Mouse (Mus musculus) liver, embryonic 16.5 days (tissue): Measurements from ENCODE around the gene Fam166a. TPM values are rescaled to one million over a fixed set of nuclear protein-coding genes. Genes with fewer than 3 reads are reported as not detected.

Experiments used
- ATAC-seq: fragments of 200-750 bp; cut with Nextera tagmentation; 2 replicates; pipeline ENCODE4 v1.8.0; 2017; ENCODE audit warnings: low read depth, mild to moderate bottlenecking, moderate number of reproducible peaks, moderate library complexity
- H3K27ac ChIP-seq: fragments of 300-500 bp; sonication (generic); 2 replicates; pipeline ENCODE4 v1.5.1; 2014; ENCODE audit warnings: mild to moderate bottlenecking, low read length
- H3K27me3 ChIP-seq: fragments of 300-500 bp; sonication (generic); 2 replicates; pipeline ENCODE4 v1.6.1; 2014; ENCODE audit warnings: low read depth, low read length, mixed read lengths; ENCODE audit not compliant: control insufficient read depth, insufficient read depth
- H3K36me3 ChIP-seq: fragments of 300-500 bp; sonication (generic); 2 replicates; pipeline ENCODE4 v1.6.1; 2014; ENCODE audit warnings: mild to moderate bottlenecking; ENCODE audit not compliant: control insufficient read depth, insufficient read depth
- H3K4me1 ChIP-seq: fragments of 300-500 bp; sonication (generic); 2 replicates; pipeline ENCODE4 v1.6.1; 2014; ENCODE audit warnings: low read depth, low read length, mixed read lengths; ENCODE audit not compliant: control insufficient read depth
- H3K4me2 ChIP-seq: fragments of 300-500 bp; sonication (generic); 2 replicates; pipeline ENCODE4 v1.6.1; 2014; ENCODE audit warnings: low read depth, low read length, mixed read lengths
- H3K4me3 ChIP-seq: fragments of 300-500 bp; sonication (generic); 2 replicates; pipeline ENCODE4 v1.5.1; 2014; ENCODE audit warnings: low read depth, mild to moderate bottlenecking, low read length
- H3K9ac ChIP-seq: fragments of 300-500 bp; sonication (generic); 2 replicates; pipeline ENCODE4 v1.6.1; 2014; ENCODE audit warnings: low read depth, low read length
- H3K9me3 ChIP-seq: fragments of 300-500 bp; sonication (generic); replicated peaks from 2 replicates; pipeline ENCODE4 v1.6.1; 2016; ENCODE audit warnings: low read length; ENCODE audit not compliant: control insufficient read depth
- WGBS: fragments of 180-500 bp; shearing (Covaris S2); extraction: QIAGEN DNeasy Blood & Tissue Kit; methylation state at CpG from one replicate; pipeline ENCODE4 v1.1.7; 2014; ENCODE audit not compliant: insufficient replicate concordance; 5-methylcytosine and 5-hydroxymethylcytosine counted together
- polyA plus RNA-seq: library from polyadenylated mRNA; unstranded; fragments of >200 nt; fragmentation: Nextera tagmentation; extraction: Ambion mirVana; gene quantifications from 2 replicates; pipeline ENCODE4 v1.2.1, GENCODE M21; 2015

The Fam166a gene
- polyA plus RNA-seq, 1 experiment from 2014 or later, result not detected

DNA sequence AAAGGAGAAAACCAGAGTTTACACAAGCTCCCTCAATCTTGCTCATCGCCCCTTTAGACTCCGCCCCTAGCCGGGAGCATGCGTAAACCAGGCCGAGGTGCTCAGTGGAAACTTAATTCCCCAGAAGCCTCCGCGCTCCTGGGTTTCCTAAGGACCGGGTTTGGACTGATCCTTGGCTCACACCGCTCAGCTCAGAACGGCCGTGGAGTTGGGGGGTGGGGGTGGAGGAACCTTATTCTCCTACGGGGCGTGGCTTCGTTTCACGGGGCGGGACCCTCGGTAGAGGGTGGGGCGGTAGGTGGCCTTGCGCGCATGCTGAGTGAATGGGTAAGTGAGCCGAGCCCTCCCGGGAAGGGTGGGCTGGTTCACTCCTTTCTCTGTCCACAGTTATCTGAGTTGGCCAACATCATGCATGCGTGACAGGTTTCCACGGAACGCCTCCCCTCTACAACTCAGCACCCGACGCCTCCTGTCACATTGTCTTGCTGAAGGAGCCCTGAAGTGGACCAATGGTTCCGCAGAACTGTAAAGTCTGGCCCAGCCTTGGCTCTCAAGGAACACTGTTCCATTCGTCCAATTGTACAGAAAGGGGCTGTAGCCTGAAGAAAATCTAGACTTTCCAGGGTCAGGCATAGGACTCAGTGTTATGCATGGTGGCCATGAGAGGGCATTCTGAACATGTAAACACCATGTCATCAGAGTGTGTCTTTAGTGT lies 22.3 kb downstream of the Fam166a start:
- peak; percentile 69 for ATAC-seq
- H3K4me1 ChIP-seq, result peaks cover 19% of the 10 kb centered on the region
- H3K4me2 ChIP-seq, result peak overlapping the region; percentile 73
- H3K36me3 ChIP-seq, result no peaks in the 10 kb centered on the region
- H3K9me3 ChIP-seq, result no peaks in the 10 kb centered on the region
- no peak overlapping the region for H3K27ac ChIP-seq
- H3K27me3 ChIP-seq, result peaks cover 29% of the 10 kb centered on the region
- H3K9ac ChIP-seq, result peak overlapping the region; percentile 45; the same call in 1 of the 2 replicates
- WGBS, result under 1% methylated on average over 29 of the region's 29 CpGs
- H3K4me3 ChIP-seq, result peak overlapping the region; percentile 56

DNA sequence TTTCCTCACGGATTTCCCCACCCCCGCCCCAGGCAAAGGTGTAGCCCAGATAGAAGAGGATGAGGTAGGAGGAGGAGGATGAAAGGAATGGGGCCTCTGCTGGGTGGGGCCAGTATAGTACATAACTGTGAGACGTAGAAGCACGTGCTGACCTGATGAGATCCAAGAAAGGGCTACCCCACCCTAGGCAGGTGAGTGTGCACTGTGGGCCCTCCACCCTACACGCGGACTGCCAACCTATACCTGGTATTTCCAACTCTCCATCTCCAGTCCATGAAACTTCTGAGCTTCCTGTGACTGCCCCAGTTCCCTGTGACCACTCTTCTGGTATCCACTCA lies 22.9 kb downstream of the Fam166a start:
- Histone ChIP-seq H3K4me3 (no peak overlapping the region; the same call in 1 of the 2 replicates), H3K36me3 (no peaks in the 10 kb centered on the region), H3K27me3 (peaks cover 29% of the 10 kb centered on the region), H3K4me2 (peak overlapping the region; percentile 73), H3K9me3 (no peaks in the 10 kb centered on the region), H3K4me1 (peaks cover 19% of the 10 kb centered on the region), H3K27ac (no peak overlapping the region), H3K9ac (no peak overlapping the region)
- 9% methylated on average over 6 of the region's 6 CpGs for WGBS
- no peak for ATAC-seq

DNA sequence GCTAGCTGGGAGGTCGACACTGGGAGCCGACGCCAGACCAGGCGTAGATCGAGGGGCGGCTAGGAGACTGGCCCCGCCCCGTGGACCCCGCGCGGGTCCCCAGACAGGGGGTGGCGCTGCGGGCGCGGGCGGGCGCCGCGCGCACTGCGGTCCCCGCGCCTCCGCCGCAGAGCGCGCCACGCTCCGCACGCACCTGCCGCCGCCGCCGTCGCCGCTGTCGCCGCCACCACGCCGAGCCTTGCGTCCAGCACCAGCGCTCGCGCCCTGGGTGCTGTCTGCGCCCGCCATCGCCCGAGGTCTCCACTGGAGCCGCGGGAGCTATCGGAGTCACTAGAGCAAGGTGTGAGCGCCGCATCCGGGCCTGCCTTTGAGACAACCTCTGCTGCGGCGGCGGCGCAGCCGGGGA lies 23.6 kb downstream of the Fam166a start, which contains the start of the genes Rnf208 and Cysrt1:
TSS of gene Rnf208 (plus strand) at position 155 of the 406 bp plus-strand sequence.
TSS of gene Cysrt1 (minus strand) at position 352 of the 406 bp plus-strand sequence.
- no peak for ATAC-seq
- peaks cover 19% of the 10 kb centered on the region for H3K4me1 ChIP-seq
- H3K9me3 ChIP-seq, result no peaks in the 10 kb centered on the region
- peak within 1 kb of the TSS; percentile 33; the same call in 1 of the 2 replicates for H3K9ac ChIP-seq
- H3K4me2 ChIP-seq, result peak within 1 kb of the TSS; percentile 73
- peak within 1 kb of the TSS; percentile 56 for H3K4me3 ChIP-seq
- peaks cover 29% of the 10 kb centered on the region for H3K27me3 ChIP-seq
- no peaks in the 10 kb centered on the region; the same call in 1 of the 2 replicates for H3K36me3 ChIP-seq
- H3K27ac ChIP-seq, result no peak within 1 kb of the TSS
- WGBS, result 0% methylated on average over 33 of the region's 59 CpGs

DNA sequence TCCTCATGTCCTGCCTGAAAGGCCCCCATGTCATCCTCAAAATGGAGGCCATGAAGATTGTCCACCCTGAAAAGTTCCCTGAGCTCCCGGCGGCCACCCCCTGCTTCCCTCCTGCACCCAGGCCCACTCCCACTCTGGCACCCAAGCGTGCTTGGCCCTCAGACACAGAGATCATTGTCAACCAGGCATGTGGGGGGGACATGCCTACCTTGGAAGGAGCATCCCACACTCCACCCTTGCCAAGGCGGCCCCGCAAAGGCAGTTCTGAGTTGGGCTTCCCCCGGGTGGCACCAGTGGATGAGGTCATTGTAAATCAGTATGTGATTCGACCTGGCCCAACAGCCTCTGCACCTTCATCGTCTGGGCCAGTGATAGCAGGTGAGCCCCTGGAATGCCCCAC lies 24.8 kb downstream of the Fam166a start:
- ATAC-seq, result no peak
- 66% methylated on average over 8 of the region's 8 CpGs for WGBS
- H3K36me3 ChIP-seq, result no peaks in the 10 kb centered on the region; the same call in none of the 2 replicates

DNA sequence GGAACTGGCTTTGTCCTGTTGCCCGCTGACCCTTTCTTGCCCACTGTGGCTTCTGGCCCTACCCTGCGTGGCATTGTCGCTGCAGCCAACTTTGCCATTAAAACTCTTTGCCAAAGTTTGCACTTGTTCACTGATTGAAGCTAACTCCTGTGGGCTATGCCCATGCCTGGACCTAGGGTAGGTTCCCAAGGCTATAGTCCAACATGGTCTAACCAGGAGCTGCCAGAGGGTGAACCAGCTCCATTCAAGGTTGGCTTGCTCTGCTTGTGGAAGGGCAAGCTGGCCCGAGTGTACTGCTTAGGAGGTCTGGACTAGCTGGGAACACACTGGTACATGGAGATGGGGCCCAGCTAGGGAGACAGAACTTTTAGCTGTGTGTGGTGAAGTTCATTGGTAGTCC lies 25.6 kb downstream of the Fam166a start:
- no peak overlapping the region for H3K4me2 ChIP-seq
- no peak overlapping the region for H3K27ac ChIP-seq
- 75% methylated on average over 4 of the region's 4 CpGs for WGBS
- no peak overlapping the region for H3K4me3 ChIP-seq
- H3K9ac ChIP-seq, result no peak overlapping the region
- peaks cover 4% of the 10 kb centered on the region for H3K36me3 ChIP-seq
- no peaks in the 10 kb centered on the region for H3K9me3 ChIP-seq
- no peak for ATAC-seq
- H3K27me3 ChIP-seq, result peaks cover 29% of the 10 kb centered on the region
- H3K4me1 ChIP-seq, result peaks cover 19% of the 10 kb centered on the region

More for the DNA sequence above, 24.8 kb downstream of the Fam166a start:
- Histone ChIP-seq H3K27me3 (peaks cover 29% of the 10 kb centered on the region), H3K4me2 (no peak overlapping the region), H3K9me3 (no peaks in the 10 kb centered on the region), H3K27ac (no peak overlapping the region), H3K4me3 (no peak overlapping the region), H3K9ac (no peak overlapping the region), H3K4me1 (peaks cover 19% of the 10 kb centered on the region)

DNA sequence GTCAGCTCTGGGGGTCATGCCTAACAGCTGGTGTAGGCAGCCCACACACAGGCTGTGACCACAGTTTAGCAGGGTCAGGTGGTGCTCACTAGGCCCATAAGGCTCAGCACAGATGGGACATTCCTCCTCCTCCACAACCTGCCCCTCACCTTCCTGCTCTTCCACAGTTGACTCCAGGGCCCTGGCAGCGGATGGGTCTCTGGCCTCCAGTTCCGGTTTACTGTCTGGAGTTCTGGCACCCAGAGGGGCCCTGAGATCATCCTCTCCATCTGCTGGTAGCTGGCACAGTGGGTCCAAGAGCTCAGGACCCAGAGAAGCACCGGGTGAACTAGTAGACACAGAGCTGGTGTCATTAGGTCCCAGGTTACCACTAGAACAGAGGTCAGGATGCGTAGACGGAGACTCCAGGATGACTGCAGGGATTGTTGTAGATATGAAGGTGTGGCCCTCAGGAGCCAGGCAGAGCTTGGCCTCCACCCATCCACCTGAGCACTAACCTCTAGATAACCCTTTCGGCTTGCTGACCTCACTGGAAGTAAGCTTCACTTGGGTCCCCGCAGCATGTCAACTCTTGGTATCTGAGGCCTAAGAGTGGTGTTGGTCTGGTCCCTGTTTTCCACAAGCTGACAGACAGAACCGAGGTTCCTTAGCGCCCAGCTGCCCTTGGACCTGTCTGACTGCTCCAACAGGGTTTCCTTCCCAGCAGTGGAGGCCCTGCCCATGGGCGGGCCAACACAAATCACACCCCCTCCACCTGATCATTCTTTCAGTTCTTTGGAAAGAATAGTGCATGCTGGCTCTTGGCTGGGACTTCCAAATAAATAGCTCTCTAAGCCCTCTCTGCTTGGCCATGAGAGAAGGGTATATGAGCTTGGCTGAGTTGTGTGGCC lies 27.9 kb downstream of the Fam166a start, which contains the start of gene AL732309.1:
TSS of gene AL732309.1 (minus strand) at position 681 of the 890 bp plus-strand sequence.
- Histone ChIP-seq H3K4me1 (peaks cover 12% of the 10 kb centered on the region), H3K36me3 (peaks cover 15% of the 10 kb centered on the region), H3K27ac (no peak within 1 kb of the TSS), H3K9me3 (no peaks in the 10 kb centered on the region), H3K27me3 (peaks cover 20% of the 10 kb centered on the region), H3K4me2 (no peak within 1 kb of the TSS), H3K4me3 (no peak within 1 kb of the TSS), H3K9ac (no peak within 1 kb of the TSS)
- ATAC-seq, result no peak
- 78% methylated on average over 10 of the region's 10 CpGs for WGBS

DNA sequence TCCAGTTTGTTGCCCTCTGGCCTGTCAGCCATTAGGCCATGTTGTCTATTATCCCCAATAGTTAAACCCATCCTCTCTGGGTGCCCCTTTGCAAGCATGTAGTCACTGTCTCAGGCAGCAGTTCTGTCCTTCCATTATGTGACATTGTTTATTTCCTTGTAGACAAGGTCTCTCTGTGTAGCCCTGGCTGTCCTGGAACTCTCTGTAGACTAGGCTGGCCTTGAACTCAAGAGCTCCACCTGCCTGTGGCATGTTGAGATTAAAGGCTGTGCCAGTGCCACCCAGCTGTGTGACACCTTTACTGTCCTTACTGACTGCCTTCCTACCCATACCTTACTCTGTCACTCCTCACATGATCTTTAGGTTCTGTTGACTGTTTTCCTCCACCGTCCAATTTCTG lies 33.8 kb downstream of the Fam166a start:
- H3K4me1 ChIP-seq, result peaks cover 14% of the 10 kb centered on the region
- no peak overlapping the region for H3K9ac ChIP-seq
- 76% methylated on average over 1 of the region's 1 CpGs for WGBS
- peaks cover 15% of the 10 kb centered on the region for H3K36me3 ChIP-seq
- H3K27me3 ChIP-seq, result no peaks in the 10 kb centered on the region
- H3K27ac ChIP-seq, result no peak overlapping the region
- no peak for ATAC-seq
- no peak overlapping the region for H3K4me3 ChIP-seq
- no peaks in the 10 kb centered on the region for H3K9me3 ChIP-seq
- H3K4me2 ChIP-seq, result no peak overlapping the region

DNA sequence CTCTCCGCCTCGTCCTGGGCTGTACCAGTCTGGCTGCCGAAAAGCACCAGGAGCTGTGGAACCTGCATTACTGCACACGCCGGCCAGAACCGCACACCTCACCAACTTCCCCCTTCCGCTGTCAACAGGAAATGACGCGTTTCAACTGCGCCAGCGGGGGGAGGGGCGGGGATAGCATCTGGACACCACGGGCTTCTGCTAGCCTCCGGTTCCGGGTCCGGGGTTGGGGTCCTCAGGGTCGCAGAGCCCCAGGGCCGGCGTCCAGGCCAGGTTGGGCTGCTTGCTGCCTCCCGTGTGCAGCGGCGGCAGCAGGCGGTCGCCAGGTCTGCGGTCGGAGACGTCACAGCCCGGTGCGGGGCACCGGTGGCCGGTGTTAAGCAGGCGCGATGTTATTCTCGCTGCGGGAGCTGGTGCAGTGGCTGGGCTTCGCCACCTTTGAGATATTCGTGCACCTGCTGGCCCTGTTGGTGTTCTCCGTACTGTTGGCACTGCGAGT lies 36.8 kb downstream of the Fam166a start, which contains the start of gene Tmem203:
TSS of gene Tmem203 (plus strand) at position 156 of the 496 bp plus-strand sequence.
- Histone ChIP-seq H3K4me3 (peak within 1 kb of the TSS; percentile 100), H3K27me3 (no peaks in the 10 kb centered on the region), H3K36me3 (peaks cover 5% of the 10 kb centered on the region; the same call in 1 of the 2 replicates), H3K27ac (peak within 1 kb of the TSS; percentile 87), H3K4me1 (peaks cover 14% of the 10 kb centered on the region), H3K9ac (peak within 1 kb of the TSS; percentile 91), H3K4me2 (peak within 1 kb of the TSS; percentile 73), H3K9me3 (no peaks in the 10 kb centered on the region)
- WGBS, result under 1% methylated on average over 39 of the region's 39 CpGs
- ATAC-seq, result peak; percentile 88
